Mouse (Mus musculus): ENCODE data around the gene Tmem127.
"Not testable (repeated sequence)": the region's sequence is repeated elsewhere in the genome, so short reads cannot be mapped to it uniquely, and the experiment has no call there.

Tmem127 gene

DNA sequence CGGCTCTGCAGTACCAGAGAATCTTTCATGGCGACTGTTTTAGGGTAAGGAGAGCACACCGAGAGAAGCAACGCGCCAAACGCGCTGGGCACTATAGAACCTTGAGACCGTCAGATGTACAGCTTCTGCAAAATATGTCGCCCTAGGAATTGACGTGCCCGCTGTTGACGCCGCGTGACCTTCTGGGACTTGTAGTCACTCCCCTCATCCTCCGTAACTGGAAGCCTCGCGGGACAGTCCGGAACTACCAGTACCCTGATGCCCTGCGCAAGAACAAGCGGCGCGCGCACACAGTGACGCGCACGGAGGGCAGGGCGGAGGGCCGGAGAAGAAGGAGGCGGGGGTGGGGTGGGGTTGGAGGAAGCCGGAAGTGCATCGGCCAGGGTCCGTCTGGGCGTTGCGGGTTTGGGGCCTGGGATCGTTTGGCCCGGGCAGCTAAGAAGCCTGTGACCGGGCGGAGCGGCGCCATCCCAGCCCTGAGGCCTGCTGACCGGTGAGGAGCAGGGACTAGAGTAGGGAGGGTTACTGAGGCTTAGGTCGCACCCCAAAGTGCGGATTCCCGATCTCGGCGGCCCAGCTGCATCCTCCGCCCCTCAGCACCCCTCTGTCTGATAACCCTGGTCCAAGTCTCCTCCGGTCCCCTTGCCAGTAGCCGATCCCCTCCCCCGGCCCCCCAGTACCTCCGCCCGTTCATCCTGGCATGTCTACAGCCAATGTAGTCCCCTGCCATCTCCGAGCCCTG is at the start of gene Tmem127, which contains the start of gene Ciao1:
Gene Tmem127 (plus strand): TSS at position 317 of the 742 bp plus-strand sequence.
Gene Ciao1 (minus strand): TSS at position 225 of the 742 bp plus-strand sequence.
- peak; percentile 98 for DNase-seq (ENCODE audit: low read depth)

- DNase-seq (ENCODE audit: low read depth), result peak; percentile 83
Measured at GRCm38 (mm10) chr2:127204932-127205331, 42.8 kb upstream of the Tmem127 start.

- DNase-seq (ENCODE audit: low read depth), result not testable (repeated sequence)
Measured at GRCm38 (mm10) chr2:127205936-127206335, 41.8 kb upstream of the Tmem127 start.

- DNase-seq (ENCODE audit: low read depth), result no peak
Measured at GRCm38 (mm10) chr2:127206916-127207315, 40.8 kb upstream of the Tmem127 start.

GRCm38 (mm10) chr2:127207547-127208451 is 39.9 kb upstream of the Tmem127 start, which contains the start of the genes 1810024B03Rik and Snrnp200:
1810024B03Rik (minus strand) TSS chr2:127208280.
Snrnp200 (plus strand) TSS chr2:127208386.
- DNase-seq (ENCODE audit: low read depth), result peak; percentile 97

GRCm38 (mm10) chr2:127208452-127208769 is 39.3 kb upstream of the Tmem127 start:
- no peak for DNase-seq (ENCODE audit: low read depth)

DNA sequence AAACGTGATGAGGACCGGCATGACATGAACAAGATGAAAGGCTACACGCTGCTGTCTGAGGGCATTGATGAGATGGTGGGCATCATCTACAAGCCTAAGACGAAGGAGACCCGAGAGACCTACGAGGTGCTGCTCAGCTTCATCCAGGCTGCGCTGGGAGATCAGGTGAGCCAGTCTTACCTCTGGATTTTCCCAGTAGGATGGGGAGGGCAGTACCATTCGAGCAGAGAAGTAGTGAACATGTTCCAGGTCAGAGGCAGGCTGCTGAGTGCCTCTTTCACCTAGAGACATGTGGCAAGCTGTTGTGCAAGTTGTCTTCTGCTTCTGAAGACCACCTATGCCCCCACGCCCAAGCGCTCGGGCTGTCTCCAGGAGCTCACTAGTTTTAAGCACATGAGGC is 37.0 kb upstream of the Tmem127 start:
- DNase-seq (ENCODE audit: low read depth), result no peak

DNA sequence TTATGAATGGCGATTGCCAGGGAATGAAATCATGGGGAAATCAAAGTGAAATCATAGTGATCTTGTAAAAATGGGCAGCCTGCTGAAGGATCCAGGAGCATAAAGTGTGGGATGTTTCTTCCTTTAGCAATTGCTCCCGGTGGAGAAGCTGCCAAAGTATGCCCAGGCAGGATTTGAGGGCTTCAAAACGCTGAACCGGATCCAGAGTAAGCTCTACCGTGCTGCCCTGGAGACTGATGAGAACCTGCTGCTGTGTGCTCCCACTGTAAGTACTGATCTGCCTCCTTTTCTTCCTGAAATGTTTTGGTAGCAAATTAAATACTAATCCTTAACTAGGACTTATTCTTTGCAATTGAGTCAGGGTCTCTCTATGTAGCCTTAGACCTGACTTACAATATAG is 30.0 kb upstream of the Tmem127 start:
- no peak for DNase-seq (ENCODE audit: low read depth)

- DNase-seq (ENCODE audit: low read depth), result no peak
Measured at GRCm38 (mm10) chr2:127225261-127225660, 22.4 kb upstream of the Tmem127 start.

DNA sequence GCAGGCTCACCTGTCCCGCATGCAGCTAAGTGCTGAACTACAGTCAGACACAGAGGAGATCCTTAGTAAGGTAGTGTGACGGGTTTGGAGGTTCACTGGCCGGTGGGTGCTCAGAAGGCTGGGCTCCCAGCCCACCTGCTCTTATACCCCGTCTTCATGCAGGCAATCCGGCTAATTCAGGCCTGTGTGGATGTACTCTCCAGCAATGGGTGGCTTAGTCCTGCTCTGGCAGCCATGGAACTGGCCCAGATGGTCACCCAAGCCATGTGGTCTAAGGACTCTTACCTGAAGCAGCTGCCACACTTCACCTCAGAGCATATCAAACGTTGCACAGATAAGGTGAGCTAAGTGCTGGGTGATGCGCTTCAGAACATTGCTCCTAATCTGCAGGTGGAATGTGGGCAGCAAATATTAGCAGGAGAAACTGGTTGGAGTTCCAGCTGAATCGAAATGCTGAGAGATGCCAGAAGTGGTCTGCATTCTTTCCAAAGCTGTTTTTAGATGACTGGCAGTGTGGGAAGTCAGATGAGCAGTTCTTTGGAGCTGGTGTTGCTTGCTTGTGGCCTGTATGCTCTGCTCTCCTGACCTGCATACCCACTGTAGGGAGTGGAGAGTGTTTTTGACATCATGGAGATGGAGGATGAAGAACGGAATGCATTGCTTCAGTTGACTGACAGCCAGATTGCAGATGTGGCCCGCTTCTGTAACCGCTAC is 9.7 kb upstream of the Tmem127 start:
- no peak for DNase-seq (ENCODE audit: low read depth)

GRCm38 (mm10) chr2:127240065-127240464 is 7.6 kb upstream of the Tmem127 start:
- DNase-seq (ENCODE audit: low read depth), result no peak

GRCm38 (mm10) chr2:127248334-127249004 is 761 bp downstream of the Tmem127 start:
- peak; percentile 45 for DNase-seq (ENCODE audit: low read depth)

GRCm38 (mm10) chr2:127250291-127251008 is 2.7 kb downstream of the Tmem127 start:
- no peak for DNase-seq (ENCODE audit: low read depth)

DNA sequence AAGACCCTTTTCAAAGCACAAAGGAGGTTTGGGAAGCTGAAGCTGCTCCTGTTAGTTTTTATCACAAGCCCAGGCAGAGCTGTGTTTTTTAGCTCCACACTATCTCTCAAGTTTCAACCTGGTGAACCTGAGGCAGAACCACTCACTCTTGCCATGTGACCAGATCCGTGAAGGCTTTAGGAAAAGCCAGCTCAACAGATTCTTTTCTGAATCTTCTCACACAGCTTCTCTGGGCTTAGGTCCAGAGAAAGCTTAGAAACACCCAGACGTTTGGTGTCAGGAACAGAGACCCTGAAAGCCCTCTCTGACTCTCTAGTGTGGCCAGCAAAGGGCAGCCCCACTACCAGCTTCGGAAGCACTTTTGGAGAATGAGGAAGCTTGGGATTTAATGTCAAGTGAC is 3.7 kb downstream of the Tmem127 start:
- DNase-seq (ENCODE audit: low read depth), result no peak

DNA sequence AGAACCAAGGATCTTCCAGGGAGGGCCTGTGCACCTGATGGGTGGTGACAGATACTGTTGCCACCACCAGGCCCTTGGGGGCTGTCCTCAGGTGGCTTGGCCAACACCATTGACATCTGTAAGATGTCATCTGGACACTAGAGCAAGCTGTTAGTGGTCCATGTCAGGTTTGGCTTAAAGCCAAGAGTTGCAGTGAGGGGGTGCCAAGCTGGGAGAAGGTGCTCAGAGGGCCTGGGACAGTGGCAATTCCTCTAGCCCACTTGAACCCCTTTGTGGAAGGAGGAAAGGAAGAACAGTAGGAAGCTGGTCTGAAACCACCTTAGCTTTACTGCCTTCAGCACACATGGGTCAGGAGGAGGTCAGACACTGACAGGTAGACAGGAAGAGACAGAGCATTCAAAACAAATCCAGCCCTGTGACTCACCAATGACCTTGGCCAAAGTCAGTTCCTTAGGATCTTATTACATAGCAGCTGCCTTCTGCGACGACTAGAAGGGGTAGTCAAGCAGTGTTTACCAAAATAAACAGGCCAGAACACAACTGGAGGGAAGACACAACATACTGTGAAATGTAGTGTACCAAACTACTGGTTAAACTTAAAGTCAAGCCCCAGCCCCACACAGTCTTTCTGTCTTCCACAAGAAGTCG is 4.3 kb downstream of the Tmem127 start:
- no peak for DNase-seq (ENCODE audit: low read depth)

- no peak for DNase-seq (ENCODE audit: low read depth)
Measured at GRCm38 (mm10) chr2:127252787-127253186, 5.1 kb downstream of the Tmem127 start.

GRCm38 (mm10) chr2:127254604-127255134 is 7.0 kb downstream of the Tmem127 start:
- no peak for DNase-seq (ENCODE audit: low read depth)

DNA sequence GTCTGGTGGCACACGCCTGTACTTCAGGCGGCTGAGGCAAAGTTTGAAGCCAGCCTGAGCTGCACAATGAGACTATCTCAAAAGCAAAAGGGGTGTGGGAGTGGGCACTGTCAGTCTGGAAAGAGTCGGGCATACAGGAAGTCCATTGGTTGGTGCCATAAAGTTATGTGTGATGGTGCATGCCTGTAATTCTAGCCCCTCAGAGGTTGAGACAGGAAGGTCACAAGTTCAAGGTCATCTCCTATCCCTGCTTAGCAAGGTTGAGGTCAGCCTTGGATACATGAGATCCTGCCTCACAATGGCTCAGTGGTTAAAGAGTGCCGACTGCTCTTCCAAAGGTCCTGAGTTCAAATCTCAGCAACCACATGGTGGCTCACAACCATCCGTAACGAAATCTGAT is 7.6 kb downstream of the Tmem127 start:
- DNase-seq (ENCODE audit: low read depth), result no peak

- no peak for DNase-seq (ENCODE audit: low read depth)
Measured at GRCm38 (mm10) chr2:127259340-127259739, 11.6 kb downstream of the Tmem127 start.

DNA sequence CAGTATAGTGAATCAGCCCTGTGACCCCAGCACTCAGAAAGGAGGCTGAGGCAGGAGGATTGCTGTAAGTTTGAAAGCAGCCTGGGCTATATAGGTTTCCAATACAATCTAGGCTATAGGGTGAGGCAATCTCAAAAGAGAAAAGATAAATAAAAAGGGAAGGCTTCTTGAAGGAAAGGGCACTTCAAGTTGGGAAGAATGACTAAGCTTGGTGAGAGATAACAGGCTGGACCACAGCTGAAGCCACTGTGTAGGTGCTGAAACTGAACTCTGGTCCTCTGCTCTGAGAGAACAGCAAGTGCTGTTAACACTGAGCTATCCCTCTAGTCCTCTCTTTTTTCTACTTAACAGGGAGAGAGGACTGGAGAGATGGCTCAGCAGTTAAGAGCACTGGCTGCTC is 14.8 kb downstream of the Tmem127 start:
- no peak for DNase-seq (ENCODE audit: low read depth)
